Mouse (Mus musculus): ENCODE results near the gene Olfr512. TPM values are rescaled to one million over a fixed set of nuclear protein-coding genes. Genes with fewer than 3 reads are reported as not detected.

The Olfr512 gene
- polyA plus RNA-seq (2012): not detected in 2 replicates

DNA sequence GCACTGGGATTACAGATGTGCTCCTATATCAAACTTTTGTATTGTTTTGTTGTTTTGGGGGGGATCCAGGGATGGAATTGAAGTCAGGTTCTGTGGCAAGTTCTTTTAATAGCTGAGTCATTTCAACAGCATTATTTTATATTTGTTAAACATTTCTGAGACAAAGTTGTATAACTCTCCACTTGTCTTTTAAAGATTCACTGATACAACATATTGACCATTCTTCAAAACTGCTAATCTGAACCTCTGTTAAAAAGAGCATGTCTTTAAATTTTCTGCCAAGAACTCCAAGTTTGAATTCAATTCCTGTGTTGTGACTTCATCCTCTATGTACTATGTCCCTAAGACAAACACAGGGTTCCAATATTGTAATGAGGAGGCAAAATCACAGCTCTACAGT, at the start of gene Olfr512:
Gene Olfr512, plus strand, starts transcription at position 301 of the 400 bp plus-strand sequence.
- no peak for TF ChIP-seq GATA1 (IDR thresholded peaks at IDR 0.05; ENCODE audit: low read length)

DNA sequence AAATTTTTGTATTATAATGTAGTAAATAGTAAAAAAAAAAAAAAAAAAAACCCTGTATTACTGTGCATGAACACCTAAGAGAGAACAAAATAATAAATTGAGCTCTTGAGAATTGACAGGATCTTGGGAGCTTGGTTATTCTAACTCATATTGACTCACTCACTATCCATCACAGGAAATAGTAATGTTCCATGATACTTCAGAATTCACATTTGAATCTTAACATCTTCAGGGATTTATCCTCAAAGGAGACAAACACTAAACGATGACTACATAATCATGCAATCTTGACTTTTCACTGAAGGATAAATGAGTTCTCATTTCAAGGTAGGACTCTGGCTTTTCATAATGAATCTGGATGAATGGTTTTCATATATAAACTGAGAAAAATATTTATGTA, 47.0 kb upstream of the Olfr512 start, which contains the start of gene Olfr510:
Gene Olfr510, plus strand, starts transcription at position 301 of the 400 bp plus-strand sequence.
- TF ChIP-seq GATA1 (IDR thresholded peaks at IDR 0.05; ENCODE audit: low read length): no peak

DNA sequence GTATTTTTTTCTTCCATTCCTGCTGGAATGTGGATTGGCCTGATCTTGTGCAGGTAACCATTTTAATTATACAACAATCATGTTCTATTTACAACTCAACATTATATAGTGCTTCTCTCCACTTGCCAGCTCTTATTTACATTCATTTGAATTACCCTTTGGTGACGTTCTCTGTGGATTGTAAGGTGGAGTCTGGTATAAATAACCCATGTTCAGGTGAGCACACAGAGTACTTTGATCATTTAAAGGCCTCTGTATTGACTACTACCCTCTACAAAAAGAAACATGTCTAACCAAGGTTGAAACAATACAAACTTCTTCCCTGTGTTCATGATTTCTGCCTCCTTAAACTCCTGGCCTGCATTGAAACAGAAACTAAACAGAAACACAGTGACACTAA, 42.1 kb upstream of the Olfr512 start:
- TF ChIP-seq GATA1 (IDR thresholded peaks at IDR 0.05; ENCODE audit: low read length): no peak

DNA sequence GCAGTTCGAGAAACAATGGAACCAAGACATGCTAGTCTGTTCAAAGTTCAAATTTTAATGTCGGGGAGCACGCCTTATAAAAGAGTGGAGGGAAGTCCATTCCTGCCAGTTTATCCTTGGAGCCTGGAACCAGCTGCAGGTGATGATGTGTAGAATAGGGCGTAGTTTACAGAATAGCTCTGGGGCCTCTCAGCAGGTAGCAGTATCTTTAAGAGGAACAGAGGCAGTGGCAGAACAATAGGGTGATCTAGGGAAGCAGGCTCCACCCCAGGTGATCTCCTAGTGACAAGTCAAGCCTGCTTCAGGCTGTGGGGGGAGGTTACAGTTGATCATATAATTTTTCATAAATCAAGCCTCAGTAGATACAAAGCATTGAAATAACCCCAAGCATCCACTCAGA, 34.2 kb upstream of the Olfr512 start:
- no peak for TF ChIP-seq GATA1 (IDR thresholded peaks at IDR 0.05; ENCODE audit: low read length)

DNA sequence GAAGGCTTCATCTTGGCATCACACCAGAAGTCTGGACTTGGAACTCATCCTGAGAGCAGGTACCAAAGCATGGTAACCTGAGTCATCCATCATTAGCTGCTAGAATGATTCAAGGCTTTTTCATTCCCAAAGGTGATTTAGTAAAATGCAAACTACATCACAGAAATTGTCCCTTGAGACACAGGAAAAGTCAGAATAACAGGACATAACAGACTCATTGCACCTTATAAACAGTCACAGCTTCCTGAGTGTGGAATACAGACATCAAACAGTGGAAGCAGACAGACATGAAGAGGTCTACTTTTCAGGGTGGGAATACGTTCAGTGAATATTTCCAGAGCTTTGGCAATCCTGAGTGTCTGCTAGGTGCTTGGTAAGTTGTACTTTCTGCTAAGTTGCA, 37.6 kb downstream of the Olfr512 start, which contains the start of gene Olfr513:
Gene Olfr513, plus strand, starts transcription at position 301 of the 400 bp plus-strand sequence.
- TF ChIP-seq GATA1 (IDR thresholded peaks at IDR 0.05; ENCODE audit: low read length): no peak

DNA sequence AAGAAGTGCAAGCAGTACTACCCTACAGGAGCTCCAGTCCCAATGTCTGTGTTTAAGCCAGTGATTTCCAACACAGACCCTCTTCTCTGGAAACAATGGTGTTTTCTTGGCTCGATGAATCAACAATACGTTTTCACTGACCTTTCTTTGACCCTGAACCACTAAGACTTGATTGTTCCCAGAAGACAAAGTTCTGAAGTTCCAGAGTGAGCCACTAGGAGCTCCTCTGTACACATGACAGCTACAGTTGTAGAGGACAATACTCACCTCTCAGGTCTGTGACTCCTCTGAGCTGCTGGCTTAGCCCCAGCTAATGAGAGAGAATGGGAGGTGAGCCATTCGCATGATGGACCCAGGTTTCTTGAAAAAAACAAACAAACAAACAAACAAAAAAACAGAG, 47.3 kb downstream of the Olfr512 start:
- TF ChIP-seq GATA1 (IDR thresholded peaks at IDR 0.05; ENCODE audit: low read length): no peak

Other genes starting within 250 kb of the Olfr512 start
- not detected in 2 replicates for gene Olfr498, start 248.0 kb upstream of the Olfr512 start, polyA plus RNA-seq (2012)
- not detected in 2 replicates for gene Olfr502, start 188.3 kb upstream of the Olfr512 start, polyA plus RNA-seq (2012)
- not detected in 2 replicates for gene Olfr503, start 168.8 kb upstream of the Olfr512 start, polyA plus RNA-seq (2012)
- not detected in 2 replicates for gene Olfr504, start 147.5 kb upstream of the Olfr512 start, polyA plus RNA-seq (2012)
- not detected in 2 replicates for gene Olfr506, start 102.5 kb upstream of the Olfr512 start, polyA plus RNA-seq (2012)
- not detected in 2 replicates for gene Olfr507, start 91.5 kb upstream of the Olfr512 start, polyA plus RNA-seq (2012)
- gene Olfr508, start 83.3 kb upstream of the Olfr512 start, polyA plus RNA-seq (2012): not detected in 2 replicates
- gene Olfr509, start 61.4 kb upstream of the Olfr512 start, polyA plus RNA-seq (2012): not detected in 2 replicates
- not detected in 2 replicates for gene Olfr510, start 46.9 kb upstream of the Olfr512 start, polyA plus RNA-seq (2012)
- not detected in 2 replicates for gene Olfr513, start 37.7 kb downstream of the Olfr512 start, polyA plus RNA-seq (2012)
- not detected in 2 replicates for gene Olfr514, start 112.7 kb downstream of the Olfr512 start, polyA plus RNA-seq (2012)
- not detected in 2 replicates for gene Olfr516, start 137.2 kb downstream of the Olfr512 start, polyA plus RNA-seq (2012)
- not detected in 2 replicates for gene Olfr517, start 159.1 kb downstream of the Olfr512 start, polyA plus RNA-seq (2012)
- not detected in 2 replicates for gene Olfr518, start 171.7 kb downstream of the Olfr512 start, polyA plus RNA-seq (2012)
- gene Olfr519, start 181.1 kb downstream of the Olfr512 start, polyA plus RNA-seq (2012): not detected in 2 replicates
- gene Nlrp10, start 216.9 kb downstream of the Olfr512 start, polyA plus RNA-seq (2012): 0.04 and 0.05 TPM in 2 replicates
- gene Eif3f, start 221.1 kb downstream of the Olfr512 start, polyA plus RNA-seq (2012): 626 and 785 TPM in 2 replicates
- not detected in 2 replicates for gene Tub, start 237.0 kb downstream of the Olfr512 start, polyA plus RNA-seq (2012)

Measured in G1E-ER4 (cell line).